Mouse (Mus musculus): ENCODE results near the gene Fgfr2. TPM values are rescaled to one million over a fixed set of nuclear protein-coding genes. Genes with fewer than 3 reads are reported as not detected.
"Not testable (repeated sequence)": the region's sequence is repeated elsewhere in the genome, so short reads cannot be mapped to it uniquely, and the experiment has no call there.

Gene Fgfr2
- polyA plus RNA-seq, 1 experiment, result 59.9 TPM

GRCm38 (mm10) chr7:130455587-130456246 lies 2667.4 kb downstream of the Fgfr2 start:
- no peak overlapping the region for H3K27ac ChIP-seq (ENCODE audit: insufficient read depth, low read length)
- no peaks in the 10 kb centered on the region for H3K4me1 ChIP-seq (ENCODE audit: control insufficient read depth, insufficient read depth, low read length)
- H3K4me3 ChIP-seq (ENCODE audit: insufficient read depth, low read length), result no peak overlapping the region
- TF ChIP-seq POLR2A (IDR thresholded peaks at IDR 0.05; ENCODE audit: low read depth, low read length), result no peak
- TF ChIP-seq CTCF (IDR thresholded peaks at IDR 0.05; ENCODE audit: borderline replicate concordance, insufficient read depth, low read length), result no peak

- H3K27ac ChIP-seq (ENCODE audit: insufficient read depth, low read length), result no peak overlapping the region
- no peak overlapping the region for H3K4me3 ChIP-seq (ENCODE audit: insufficient read depth, low read length)
- TF ChIP-seq POLR2A (IDR thresholded peaks at IDR 0.05; ENCODE audit: low read depth, low read length) (no peak), CTCF (IDR thresholded peaks at IDR 0.05; ENCODE audit: borderline replicate concordance, insufficient read depth, low read length) (no peak)
- H3K4me1 ChIP-seq (ENCODE audit: control insufficient read depth, insufficient read depth, low read length), result no peaks in the 10 kb centered on the region
These were observed 2668.9 kb downstream of the Fgfr2 start for GRCm38 (mm10) chr7:130454226-130454625.

- no peak for TF ChIP-seq CTCF (IDR thresholded peaks at IDR 0.05; ENCODE audit: borderline replicate concordance, insufficient read depth, low read length)
- no peak for TF ChIP-seq POLR2A (IDR thresholded peaks at IDR 0.05; ENCODE audit: low read depth, low read length)
- H3K27ac ChIP-seq (ENCODE audit: insufficient read depth, low read length), result no peak overlapping the region
- H3K4me3 ChIP-seq (ENCODE audit: insufficient read depth, low read length), result no peak overlapping the region
- H3K4me1 ChIP-seq (ENCODE audit: control insufficient read depth, insufficient read depth, low read length), result no peaks in the 10 kb centered on the region
These were observed 2687.4 kb downstream of the Fgfr2 start for GRCm38 (mm10) chr7:130435776-130436175.

GRCm38 (mm10) chr7:130432141-130432540 lies 2691.0 kb downstream of the Fgfr2 start:
- TF ChIP-seq POLR2A (IDR thresholded peaks at IDR 0.05; ENCODE audit: low read depth, low read length) (no peak), CTCF (IDR thresholded peaks at IDR 0.05; ENCODE audit: borderline replicate concordance, insufficient read depth, low read length) (no peak)
- Histone ChIP-seq H3K4me1 (ENCODE audit: control insufficient read depth, insufficient read depth, low read length) (no peaks in the 10 kb centered on the region), H3K4me3 (ENCODE audit: insufficient read depth, low read length) (no peak overlapping the region), H3K27ac (ENCODE audit: insufficient read depth, low read length) (no peak overlapping the region)

- TF ChIP-seq POLR2A (IDR thresholded peaks at IDR 0.05; ENCODE audit: low read depth, low read length) (no peak), CTCF (IDR thresholded peaks at IDR 0.05; ENCODE audit: borderline replicate concordance, insufficient read depth, low read length) (no peak)
- no peak overlapping the region for H3K27ac ChIP-seq (ENCODE audit: insufficient read depth, low read length)
- no peak overlapping the region for H3K4me3 ChIP-seq (ENCODE audit: insufficient read depth, low read length)
- no peaks in the 10 kb centered on the region for H3K4me1 ChIP-seq (ENCODE audit: control insufficient read depth, insufficient read depth, low read length)
These were observed 2696.6 kb downstream of the Fgfr2 start for GRCm38 (mm10) chr7:130426586-130426985.

GRCm38 (mm10) chr7:130425991-130426390 lies 2697.2 kb downstream of the Fgfr2 start:
- TF ChIP-seq POLR2A (IDR thresholded peaks at IDR 0.05; ENCODE audit: low read depth, low read length), result no peak
- no peak for TF ChIP-seq CTCF (IDR thresholded peaks at IDR 0.05; ENCODE audit: borderline replicate concordance, insufficient read depth, low read length)
- no peak overlapping the region for H3K27ac ChIP-seq (ENCODE audit: insufficient read depth, low read length)
- H3K4me3 ChIP-seq (ENCODE audit: insufficient read depth, low read length), result no peak overlapping the region
- H3K4me1 ChIP-seq (ENCODE audit: control insufficient read depth, insufficient read depth, low read length), result no peaks in the 10 kb centered on the region

- no peak overlapping the region for H3K4me3 ChIP-seq (ENCODE audit: insufficient read depth, low read length)
- TF ChIP-seq POLR2A (IDR thresholded peaks at IDR 0.05; ENCODE audit: low read depth, low read length) (no peak), CTCF (IDR thresholded peaks at IDR 0.05; ENCODE audit: borderline replicate concordance, insufficient read depth, low read length) (no peak)
- no peaks in the 10 kb centered on the region for H3K4me1 ChIP-seq (ENCODE audit: control insufficient read depth, insufficient read depth, low read length)
- no peak overlapping the region for H3K27ac ChIP-seq (ENCODE audit: insufficient read depth, low read length)
These were observed 2703.2 kb downstream of the Fgfr2 start for GRCm38 (mm10) chr7:130419961-130420360.

- no peaks in the 10 kb centered on the region for H3K4me1 ChIP-seq (ENCODE audit: control insufficient read depth, insufficient read depth, low read length)
- no peak overlapping the region for H3K4me3 ChIP-seq (ENCODE audit: insufficient read depth, low read length)
- TF ChIP-seq CTCF (IDR thresholded peaks at IDR 0.05; ENCODE audit: borderline replicate concordance, insufficient read depth, low read length) (no peak), POLR2A (IDR thresholded peaks at IDR 0.05; ENCODE audit: low read depth, low read length) (no peak)
- no peak overlapping the region for H3K27ac ChIP-seq (ENCODE audit: insufficient read depth, low read length)
These were observed 2715.5 kb downstream of the Fgfr2 start for GRCm38 (mm10) chr7:130407622-130408021.

- Histone ChIP-seq H3K4me1 (ENCODE audit: control insufficient read depth, insufficient read depth, low read length) (no peaks in the 10 kb centered on the region), H3K27ac (ENCODE audit: insufficient read depth, low read length) (no peak overlapping the region), H3K4me3 (ENCODE audit: insufficient read depth, low read length) (no peak overlapping the region)
- no peak for TF ChIP-seq POLR2A (IDR thresholded peaks at IDR 0.05; ENCODE audit: low read depth, low read length)
- no peak for TF ChIP-seq CTCF (IDR thresholded peaks at IDR 0.05; ENCODE audit: borderline replicate concordance, insufficient read depth, low read length)
These were observed 2719.8 kb downstream of the Fgfr2 start for GRCm38 (mm10) chr7:130403346-130403745.

GRCm38 (mm10) chr7:130394697-130395096 lies 2728.5 kb downstream of the Fgfr2 start:
- TF ChIP-seq POLR2A (IDR thresholded peaks at IDR 0.05; ENCODE audit: low read depth, low read length) (no peak), CTCF (IDR thresholded peaks at IDR 0.05; ENCODE audit: borderline replicate concordance, insufficient read depth, low read length) (no peak)
- Histone ChIP-seq H3K27ac (ENCODE audit: insufficient read depth, low read length) (no peak overlapping the region), H3K4me1 (ENCODE audit: control insufficient read depth, insufficient read depth, low read length) (no peaks in the 10 kb centered on the region), H3K4me3 (ENCODE audit: insufficient read depth, low read length) (no peak overlapping the region)

- H3K4me3 ChIP-seq (ENCODE audit: insufficient read depth, low read length); H3K4me1 ChIP-seq (ENCODE audit: control insufficient read depth, insufficient read depth, low read length); H3K27ac ChIP-seq (ENCODE audit: insufficient read depth, low read length): not testable (repeated sequence)
These were observed 2733.1 kb downstream of the Fgfr2 start for GRCm38 (mm10) chr7:130390060-130390459.
